Mouse (Mus musculus) erythroblast, adult 5-6 weeks (primary cell): ENCODE results near the gene Syne3. TPM values are rescaled to one million over a fixed set of nuclear protein-coding genes. Genes with fewer than 3 reads are reported as not detected.

ENCODE experiments used
- ATAC-seq: replicated peaks from 2 replicates; pipeline ENCODE4 v1.8.0; 2016; ENCODE audit warnings: moderate number of reproducible peaks, mild to moderate bottlenecking, moderate TSS enrichment, inconsistent platforms; ENCODE audit not compliant: poor library complexity, low FRiP score, severe bottlenecking
- total RNA-seq, 2 experiments: library from RNA; stranded (forward) in 1 of 2; stranded (reverse) in 1 of 2; fragments of 150-400 nt in 1 of 2; fragments of 200-764, 138-1000 nt in 1 of 2; gene quantifications; 2 replicates each; pipeline versions ENCODE4 v1.2.3 to v1.2.4; 2015 to 2017; ENCODE audit warnings: low replicate concordance in 2 of 2

The Syne3 gene
- total RNA-seq, 2 experiments from 2014 or later: 4.8 to 10.3 TPM

DNA sequence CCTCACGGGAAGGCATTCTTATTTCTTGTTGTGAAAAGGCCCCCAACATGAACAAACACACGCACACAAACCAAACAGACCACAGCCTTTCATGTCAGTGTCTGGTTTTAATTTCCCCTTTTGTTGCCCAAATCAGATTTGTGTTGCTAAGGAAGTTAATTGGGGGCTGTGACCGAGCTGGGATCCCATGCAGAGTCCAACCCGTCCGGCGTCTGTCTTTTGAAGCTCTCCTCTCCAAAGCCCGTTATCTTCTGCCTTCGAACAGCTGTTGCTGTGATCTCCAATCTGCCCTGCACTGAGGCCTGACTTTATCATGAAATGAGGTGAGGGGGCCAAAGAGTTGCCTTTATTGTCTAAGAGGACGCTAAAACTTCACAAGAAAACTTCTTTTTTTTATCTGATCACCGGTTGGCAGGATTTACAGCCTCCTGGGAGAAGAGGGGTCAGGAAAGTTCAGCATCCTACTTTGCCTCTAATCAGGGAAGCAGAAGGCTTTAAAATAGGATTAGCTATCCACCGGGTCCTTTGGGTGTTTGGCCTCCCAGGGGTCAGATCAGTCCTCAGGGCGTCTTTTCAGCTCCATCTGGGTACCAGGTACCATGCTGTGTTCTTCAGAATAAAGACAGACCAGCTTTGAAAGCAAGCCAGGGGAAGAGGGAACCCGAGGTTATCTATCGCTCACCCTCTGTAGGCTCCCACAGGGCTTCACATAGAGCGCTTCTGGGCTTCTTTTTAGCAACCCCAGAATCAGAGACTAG, 101.4 kb downstream of the Syne3 start:
- ATAC-seq: no peak

DNA sequence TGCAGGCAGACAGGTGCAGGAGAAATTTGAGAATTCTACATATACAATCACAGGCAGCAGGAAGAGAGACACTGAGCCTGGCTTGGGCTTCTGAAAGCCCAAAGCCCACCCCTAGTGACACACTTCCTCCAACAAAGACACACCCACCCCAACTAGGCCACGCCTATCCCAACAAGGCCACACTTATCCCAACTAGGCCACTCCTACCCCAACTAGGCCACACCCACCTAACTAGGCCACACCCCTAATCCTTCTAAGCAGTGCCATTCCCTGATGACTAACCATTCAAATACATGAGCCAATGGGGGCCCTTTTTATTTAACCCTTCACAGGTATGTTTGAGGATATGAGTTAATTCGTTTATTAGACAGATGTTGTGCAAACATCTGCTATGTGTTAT, 102.5 kb downstream of the Syne3 start:
- ATAC-seq: no peak

DNA sequence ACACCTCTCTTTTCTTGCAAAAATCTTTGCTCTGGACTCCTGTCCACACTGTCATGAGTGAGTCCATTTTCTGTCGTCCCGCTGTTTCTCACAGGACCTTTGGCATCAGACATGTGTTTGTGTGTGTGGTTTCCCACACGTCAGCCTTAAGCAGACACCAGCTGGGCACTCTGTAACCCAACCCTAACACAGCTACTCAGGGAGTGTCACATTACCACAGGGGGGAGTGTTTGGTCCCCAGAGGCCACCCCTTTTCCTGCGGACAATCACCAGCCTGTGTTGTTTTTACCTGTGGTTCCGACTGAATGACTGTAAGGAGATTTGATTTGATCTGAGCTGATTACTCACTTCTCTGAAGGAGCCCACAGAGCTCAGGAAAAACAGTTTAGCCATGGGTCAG, 105.5 kb downstream of the Syne3 start:
- ATAC-seq: no peak

GRCm38 (mm10) chr12:104902392-104903053, 107.1 kb downstream of the Syne3 start:
- ATAC-seq: no peak

DNA sequence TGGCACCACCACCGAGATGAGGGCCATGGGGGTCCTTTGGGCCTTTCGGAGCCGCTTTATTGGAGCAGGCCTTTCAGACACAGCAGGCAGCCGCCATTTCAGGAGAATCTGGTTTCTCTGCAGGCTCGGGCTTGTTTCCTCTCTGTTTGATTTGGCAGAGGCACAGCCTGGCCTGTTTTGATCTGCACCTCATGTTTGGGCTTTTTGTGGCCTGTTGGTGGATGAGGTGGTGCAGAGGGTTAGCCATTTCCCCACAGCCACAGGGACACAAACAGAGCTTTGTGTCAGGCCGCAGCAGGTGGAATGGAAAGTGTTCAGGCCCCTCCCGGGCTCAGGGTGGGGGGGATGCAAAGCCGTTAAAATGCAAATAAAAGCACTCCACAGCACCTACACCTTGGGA, 108.3 kb downstream of the Syne3 start:
- ATAC-seq: no peak

GRCm38 (mm10) chr12:104899835-104900234, 109.8 kb downstream of the Syne3 start:
- no peak for ATAC-seq

DNA sequence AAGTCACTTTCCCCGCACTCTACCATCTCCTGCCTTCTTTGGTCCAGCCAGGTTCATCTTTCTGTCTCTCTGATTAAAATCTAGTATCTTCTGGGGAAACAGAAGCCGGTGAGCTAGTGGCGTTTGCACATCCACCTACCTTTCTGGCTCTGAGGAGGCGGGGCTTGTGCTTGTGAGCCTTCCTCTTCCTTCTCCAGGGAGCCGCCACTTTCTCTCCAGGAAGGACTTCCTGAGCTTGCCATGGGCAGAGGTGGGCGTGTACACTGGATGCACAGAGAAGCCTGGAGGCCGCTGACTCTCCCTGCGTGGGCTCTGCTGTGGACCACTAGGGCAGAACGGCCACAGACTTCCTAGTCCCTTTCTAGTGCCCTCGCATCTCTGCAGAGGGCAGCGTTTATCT, 110.4 kb downstream of the Syne3 start:
- no peak for ATAC-seq

GRCm38 (mm10) chr12:104898718-104899117, 110.9 kb downstream of the Syne3 start:
- ATAC-seq: no peak

DNA sequence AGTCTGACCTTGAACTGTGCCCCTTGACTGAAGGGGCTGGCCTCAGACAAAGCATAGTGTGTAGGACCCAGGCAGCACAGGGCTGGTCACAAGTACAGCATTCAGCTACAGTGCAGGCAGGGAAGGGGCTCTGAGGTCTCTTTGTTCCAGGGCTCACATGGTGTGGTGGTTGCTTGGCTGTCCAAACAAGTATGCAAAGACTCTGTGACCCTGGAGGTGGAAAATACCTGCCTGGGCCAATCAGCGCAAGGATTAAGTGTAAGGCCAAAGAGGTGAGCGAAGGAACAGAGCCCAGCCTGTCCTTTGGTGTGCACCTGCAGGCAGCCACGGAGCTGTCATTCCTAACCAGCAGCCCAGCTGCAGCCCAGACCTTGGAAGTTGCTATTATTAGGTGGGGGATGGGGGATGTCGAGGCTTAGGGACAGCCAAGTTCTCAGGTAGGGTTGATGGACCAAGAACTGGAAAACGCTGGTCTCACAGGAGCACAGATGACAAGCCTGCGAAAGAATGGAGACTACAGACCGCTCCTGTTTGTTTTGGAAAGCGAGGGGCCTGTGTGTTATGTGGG, 112.5 kb downstream of the Syne3 start:
- ATAC-seq: no peak

GRCm38 (mm10) chr12:104896640-104897039, 113.0 kb downstream of the Syne3 start:
- ATAC-seq: no peak

- ATAC-seq: no peak
Observed at GRCm38 (mm10) chr12:104892245-104892644, 117.4 kb downstream of the Syne3 start.

DNA sequence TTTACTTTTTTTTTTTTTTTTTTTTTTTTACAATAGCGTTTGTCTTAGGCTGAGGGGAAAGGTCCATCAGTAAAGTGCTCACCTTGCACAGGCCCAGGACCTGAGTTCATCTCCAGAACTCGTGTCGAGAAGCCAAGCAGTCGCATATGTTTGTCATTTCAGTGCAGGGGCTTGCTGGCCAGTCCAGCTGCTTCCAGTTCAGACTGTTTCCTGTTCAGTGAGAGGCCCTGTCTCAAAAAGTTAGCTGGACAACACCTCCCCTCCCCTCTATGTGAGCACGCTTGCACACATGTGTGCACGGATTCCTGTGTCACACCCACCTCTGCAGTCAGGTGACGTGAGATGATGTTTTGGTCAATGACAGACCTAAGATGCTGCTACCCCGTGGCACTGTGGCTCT, 119.5 kb downstream of the Syne3 start:
- no peak for ATAC-seq

DNA sequence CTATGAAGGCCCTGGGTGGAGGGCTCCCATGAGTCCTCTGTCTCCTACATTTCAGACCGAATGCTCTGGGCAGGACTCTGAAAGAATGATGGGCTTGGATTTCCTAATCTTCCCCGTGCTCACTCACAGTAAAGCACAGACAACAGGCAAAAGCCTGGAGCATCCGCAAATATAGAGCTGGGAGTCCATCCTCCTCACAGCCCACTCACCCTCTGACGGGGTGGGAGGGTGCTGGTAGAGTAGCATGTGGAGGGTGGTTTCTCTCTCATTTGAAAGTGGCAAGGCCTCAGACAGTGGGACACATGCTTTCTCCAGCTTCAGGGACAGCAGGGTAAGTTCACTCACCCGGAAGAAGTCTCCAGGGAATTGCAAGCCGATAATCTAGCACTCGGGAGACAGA, 123.5 kb downstream of the Syne3 start:
- no peak for ATAC-seq

DNA sequence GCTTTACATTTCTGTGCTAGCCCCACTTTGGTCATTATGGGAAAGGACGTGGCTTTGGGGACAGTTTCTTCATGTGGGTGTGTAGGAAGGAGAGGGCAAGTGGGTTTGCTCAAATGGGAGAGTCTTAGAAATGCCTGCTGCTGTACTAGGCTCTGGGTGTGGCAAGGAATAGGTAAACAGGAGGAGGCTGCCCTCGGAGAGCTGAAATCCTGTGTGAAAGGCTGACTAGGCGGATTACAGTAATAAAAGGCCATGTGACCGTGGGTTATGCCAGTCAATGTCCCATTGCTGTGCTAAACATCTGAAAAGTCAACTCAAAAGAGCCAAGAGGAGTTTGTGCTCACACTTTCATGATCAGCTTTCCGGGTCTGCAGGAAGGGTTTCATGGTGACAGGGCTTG, 127.1 kb downstream of the Syne3 start:
- no peak for ATAC-seq

GRCm38 (mm10) chr12:104882061-104882460, 127.5 kb downstream of the Syne3 start:
- ATAC-seq: no peak

- ATAC-seq: no peak
Observed at GRCm38 (mm10) chr12:104881518-104882060, 128.0 kb downstream of the Syne3 start.

GRCm38 (mm10) chr12:104880367-104880766, 129.2 kb downstream of the Syne3 start:
- ATAC-seq: no peak
